Mouse (Mus musculus) erythroblast, embryonic 14.5 days (primary cell): ENCODE results near the gene 5730480H06Rik.

ENCODE experiments used
- GATA1 ChIP-seq: IDR thresholded peaks from 2 replicates; pipeline ENCODE4 v1.6.1; 2012; ENCODE audit warnings: low read length, inconsistent platforms, mixed read lengths
- TAL1 ChIP-seq: IDR thresholded peaks from 3 replicates; pipeline ENCODE4 v1.6.1; 2012; ENCODE audit warnings: low read length, inconsistent platforms, mixed read lengths

GRCm38 (mm10) chr5:48412261-48412660 lies 84.5 kb downstream of the 5730480H06Rik start:
- TF ChIP-seq GATA1 (no peak), TAL1 (no peak)
